Mouse (Mus musculus) E14TG2a.4 (cell line): ENCODE data around the gene Trim28.
A peak's percentile ranks its signal among the peaks of the same experiment; 100 is the strongest.
"Not testable (repeated sequence)": the region's sequence is repeated elsewhere in the genome, so short reads cannot be mapped to it uniquely, and the experiment has no call there.

Experiments
- H3K27me3 ChIP-seq: 2 replicates; pipeline ENCODE4 v1.6.1; 2014; ENCODE audit warnings: low read length, control low read depth; ENCODE audit not compliant: insufficient read depth
- H3K36me3 ChIP-seq: 2 replicates; pipeline ENCODE4 v1.6.1; 2014; ENCODE audit warnings: low read length, control low read depth; ENCODE audit not compliant: insufficient read depth
- H3K4me1 ChIP-seq: replicated peaks from 2 replicates; pipeline ENCODE4 v1.6.1; 2014; ENCODE audit warnings: low read depth, low read length, control low read depth
- H3K4me3 ChIP-seq: replicated peaks from 2 replicates; pipeline ENCODE4 v1.5.1; 2014; ENCODE audit warnings: mild to moderate bottlenecking, low read length
- H3K9me3 ChIP-seq: 2 replicates; pipeline ENCODE4 v1.6.1; 2014; ENCODE audit warnings: low read length, control low read depth
- CTCF ChIP-seq: conservative IDR thresholded peaks from 2 replicates; pipeline ENCODE4 v1.5.1; 2014; ENCODE audit warnings: low read length
- NANOG ChIP-seq: IDR thresholded peaks from 2 replicates; pipeline ENCODE4 v1.6.1; 2014; ENCODE audit warnings: borderline replicate concordance, low read length, mixed read lengths
- POU5F1 ChIP-seq: IDR thresholded peaks from 2 replicates; pipeline ENCODE4 v1.6.1; 2014; ENCODE audit warnings: low read length, borderline replicate concordance

The Trim28 gene

GRCm38 (mm10) chr7:13056913-13057700, 58.2 kb downstream of the Trim28 start:
- Histone ChIP-seq H3K36me3 (0 out of 2 replicates have a peak, but pooled peaks cover 5% of the 10 kb centered on the region), H3K27me3 (no peaks in the 10 kb centered on the region), H3K4me1 (peaks cover 69% of the 10 kb centered on the region), H3K9me3 (no peaks in the 10 kb centered on the region), H3K4me3 (0 out of 2 replicates have a peak overlapping the region, but pooled peaks have one; percentile 7)
- TF ChIP-seq POU5F1: no peak
- TF ChIP-seq NANOG: peak; percentile 81
- TF ChIP-seq CTCF: peak; percentile 35

- H3K9me3 ChIP-seq: peaks cover 9% of the 10 kb centered on the region
These were observed 60.6 kb downstream of the Trim28 start for GRCm38 (mm10) chr7:13059536-13059935.

GRCm38 (mm10) chr7:13063399-13063798, 64.5 kb downstream of the Trim28 start:
- peaks cover 13% of the 10 kb centered on the region for H3K9me3 ChIP-seq
- peak; percentile 81 for TF ChIP-seq CTCF
- not testable (repeated sequence) for H3K27me3 ChIP-seq

More at GRCm38 (mm10) chr7:13059536-13059935, 60.6 kb downstream of the Trim28 start:
- no peaks in the 10 kb centered on the region for H3K36me3 ChIP-seq
- no peak for TF ChIP-seq POU5F1
- TF ChIP-seq NANOG: peak; percentile 31; the same call in 1 of the 2 replicates
- no peaks in the 10 kb centered on the region for H3K27me3 ChIP-seq
- peaks cover 54% of the 10 kb centered on the region for H3K4me1 ChIP-seq
- no peak overlapping the region for H3K4me3 ChIP-seq

DNA sequence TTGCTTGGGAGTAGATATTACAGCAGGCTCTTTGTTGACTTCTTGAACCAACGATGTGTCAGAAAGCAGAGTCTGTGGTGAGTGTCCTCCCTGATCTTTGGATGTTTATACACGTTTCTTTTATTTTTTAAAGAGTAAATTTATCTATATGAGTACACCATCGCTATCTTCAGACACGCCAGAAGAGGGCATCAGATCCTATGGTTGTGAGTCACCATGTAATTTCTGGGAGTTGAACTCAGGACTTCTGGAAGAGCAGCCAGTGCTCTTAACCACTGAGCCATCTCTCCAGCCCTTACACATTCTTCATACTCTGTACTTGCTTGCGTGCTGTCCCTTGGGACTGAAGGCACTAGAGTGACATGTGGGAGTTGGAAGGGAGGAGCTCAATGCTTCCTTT, 73.4 kb downstream of the Trim28 start:
- H3K9me3 ChIP-seq: no peaks in the 10 kb centered on the region
- 0 out of 2 replicates have a peak, but pooled peaks cover 3% of the 10 kb centered on the region for H3K4me1 ChIP-seq
- TF ChIP-seq CTCF: peak; percentile 28
- TF ChIP-seq NANOG: no peak
- H3K36me3 ChIP-seq: no peaks in the 10 kb centered on the region
- no peak overlapping the region for H3K4me3 ChIP-seq
- no peaks in the 10 kb centered on the region for H3K27me3 ChIP-seq

More at GRCm38 (mm10) chr7:13063399-13063798, 64.5 kb downstream of the Trim28 start:
- H3K4me1 ChIP-seq: peaks cover 23% of the 10 kb centered on the region
- not testable (repeated sequence) for H3K36me3 ChIP-seq, H3K4me3 ChIP-seq
